Mouse (Mus musculus): ENCODE results near the gene Kcnj15. TPM values are rescaled to one million over a fixed set of nuclear protein-coding genes. Genes with fewer than 3 reads are reported as not detected.
A peak's percentile ranks its signal among the peaks of the same experiment; 100 is the strongest.

The Kcnj15 gene
- polyA plus RNA-seq, 1 experiment from 2014 or later: 0.06 TPM

DNA sequence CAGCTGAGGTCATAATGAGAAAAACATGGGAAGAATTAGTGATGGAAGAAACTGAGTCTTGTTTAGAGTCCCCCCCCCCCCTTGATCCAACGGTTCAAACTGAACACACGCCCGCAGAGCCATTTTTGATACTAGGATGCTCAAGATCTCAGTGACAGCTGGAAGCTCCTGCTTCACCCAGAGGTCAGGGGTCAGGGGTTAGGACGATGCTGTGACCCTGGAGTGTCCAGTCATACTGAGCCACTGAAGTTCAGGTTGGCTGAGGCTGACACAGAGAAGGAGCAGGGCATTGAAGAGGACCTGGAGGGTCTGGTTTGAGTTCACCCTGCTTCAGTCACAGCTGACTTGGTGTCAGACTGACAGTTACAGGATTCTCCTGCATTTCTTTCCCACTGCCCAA lies 4.4 kb downstream of the Kcnj15 start:
- H3K4me2 ChIP-seq (ENCODE audit: low read length): no peak overlapping the region
- DNase-seq (ENCODE audit: low spot score) (no peak), ATAC-seq (no peak)
- H3K36me3 ChIP-seq (ENCODE audit: control insufficient read depth, insufficient read depth, low read length): no peaks in the 10 kb centered on the region
- WGBS: 84% methylated on average over 4 of the region's 4 CpGs
- no peak overlapping the region for H3K27ac ChIP-seq (ENCODE audit: low read depth, low read length)
- no peaks in the 10 kb centered on the region for H3K27me3 ChIP-seq (replicated peaks; ENCODE audit: control insufficient read depth, insufficient read depth, low read length)
- no peaks in the 10 kb centered on the region for H3K4me1 ChIP-seq (ENCODE audit: control insufficient read depth, insufficient read depth, low read length)
- no peak overlapping the region for H3K4me3 ChIP-seq (ENCODE audit: low read depth, low read length)
- H3K9ac ChIP-seq (ENCODE audit: low read length): no peak overlapping the region
- H3K9me3 ChIP-seq (replicated peaks; ENCODE audit: control insufficient read depth, low read length): no peaks in the 10 kb centered on the region

GRCm38 (mm10) chr16:95262706-95263363 lies 5.5 kb downstream of the Kcnj15 start:
- Histone ChIP-seq H3K4me1 (ENCODE audit: control insufficient read depth, insufficient read depth, low read length) (no peaks in the 10 kb centered on the region), H3K36me3 (ENCODE audit: control insufficient read depth, insufficient read depth, low read length) (no peaks in the 10 kb centered on the region), H3K27ac (ENCODE audit: low read depth, low read length) (no peak overlapping the region), H3K4me2 (ENCODE audit: low read length) (no peak overlapping the region), H3K4me3 (ENCODE audit: low read depth, low read length) (no peak overlapping the region), H3K27me3 (replicated peaks; ENCODE audit: control insufficient read depth, insufficient read depth, low read length) (no peaks in the 10 kb centered on the region), H3K9ac (ENCODE audit: low read length) (no peak overlapping the region), H3K9me3 (replicated peaks; ENCODE audit: control insufficient read depth, low read length) (no peaks in the 10 kb centered on the region)
- no peak for DNase-seq (ENCODE audit: low spot score)
- ATAC-seq: no peak
- 89% methylated on average over 15 of the region's 15 CpGs for WGBS

- 79% methylated on average over 5 of the region's 5 CpGs for WGBS
Measured at GRCm38 (mm10) chr16:95264324-95264723, 7.0 kb downstream of the Kcnj15 start.

GRCm38 (mm10) chr16:95267481-95268183 lies 10.3 kb downstream of the Kcnj15 start:
- Histone ChIP-seq H3K9ac (ENCODE audit: low read length) (no peak overlapping the region), H3K36me3 (ENCODE audit: control insufficient read depth, insufficient read depth, low read length) (no peaks in the 10 kb centered on the region), H3K4me1 (ENCODE audit: control insufficient read depth, insufficient read depth, low read length) (no peaks in the 10 kb centered on the region), H3K4me3 (ENCODE audit: low read depth, low read length) (no peak overlapping the region), H3K4me2 (ENCODE audit: low read length) (no peak overlapping the region), H3K9me3 (replicated peaks; ENCODE audit: control insufficient read depth, low read length) (no peaks in the 10 kb centered on the region), H3K27me3 (replicated peaks; ENCODE audit: control insufficient read depth, insufficient read depth, low read length) (no peaks in the 10 kb centered on the region), H3K27ac (ENCODE audit: low read depth, low read length) (no peak overlapping the region)
- DNase-seq (ENCODE audit: low spot score) (no peak), ATAC-seq (no peak)
- WGBS: 65% methylated on average over 11 of the region's 11 CpGs

More at GRCm38 (mm10) chr16:95264324-95264723, 7.0 kb downstream of the Kcnj15 start:
- no peak overlapping the region for H3K4me2 ChIP-seq (ENCODE audit: low read length)
- H3K9me3 ChIP-seq (replicated peaks; ENCODE audit: control insufficient read depth, low read length): no peaks in the 10 kb centered on the region
- no peak overlapping the region for H3K9ac ChIP-seq (ENCODE audit: low read length)
- H3K36me3 ChIP-seq (ENCODE audit: control insufficient read depth, insufficient read depth, low read length): no peaks in the 10 kb centered on the region
- H3K4me3 ChIP-seq (ENCODE audit: low read depth, low read length): no peak overlapping the region
- H3K27me3 ChIP-seq (replicated peaks; ENCODE audit: control insufficient read depth, insufficient read depth, low read length): no peaks in the 10 kb centered on the region
- no peak overlapping the region for H3K27ac ChIP-seq (ENCODE audit: low read depth, low read length)
- no peaks in the 10 kb centered on the region for H3K4me1 ChIP-seq (ENCODE audit: control insufficient read depth, insufficient read depth, low read length)
- no peak for ATAC-seq
- DNase-seq (ENCODE audit: low spot score): no peak

GRCm38 (mm10) chr16:95269610-95270009 lies 12.3 kb downstream of the Kcnj15 start:
- ATAC-seq (no peak), DNase-seq (ENCODE audit: low spot score) (no peak)
- 76% methylated on average over 6 of the region's 6 CpGs for WGBS
- no peak overlapping the region for H3K27ac ChIP-seq (ENCODE audit: low read depth, low read length)
- no peaks in the 10 kb centered on the region for H3K9me3 ChIP-seq (replicated peaks; ENCODE audit: control insufficient read depth, low read length)
- H3K4me3 ChIP-seq (ENCODE audit: low read depth, low read length): no peak overlapping the region
- no peak overlapping the region for H3K4me2 ChIP-seq (ENCODE audit: low read length)
- H3K9ac ChIP-seq (ENCODE audit: low read length): no peak overlapping the region
- no peaks in the 10 kb centered on the region for H3K4me1 ChIP-seq (ENCODE audit: control insufficient read depth, insufficient read depth, low read length)
- no peaks in the 10 kb centered on the region for H3K27me3 ChIP-seq (replicated peaks; ENCODE audit: control insufficient read depth, insufficient read depth, low read length)
- no peaks in the 10 kb centered on the region for H3K36me3 ChIP-seq (ENCODE audit: control insufficient read depth, insufficient read depth, low read length)

DNA sequence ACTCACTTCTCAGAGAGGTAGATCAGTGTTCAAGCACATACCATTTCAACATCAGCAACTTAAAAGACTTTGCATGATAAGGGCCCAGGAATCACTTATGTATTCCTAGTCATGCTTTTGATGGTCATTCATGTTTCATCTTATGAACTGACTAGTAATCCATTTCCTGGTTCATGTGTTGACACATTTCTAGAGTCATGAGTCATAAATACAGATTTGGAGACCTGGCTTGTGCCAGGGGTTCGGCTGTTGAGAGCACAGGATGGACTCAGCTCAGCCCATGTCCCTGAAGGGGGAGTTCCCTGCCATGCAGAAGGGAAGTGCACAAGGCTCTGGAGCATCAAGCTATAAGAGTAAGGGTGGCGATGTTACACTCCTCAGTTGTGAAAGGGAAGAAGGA lies 15.7 kb downstream of the Kcnj15 start:
- DNase-seq (ENCODE audit: low spot score) (no peak), ATAC-seq (no peak)
- Histone ChIP-seq H3K4me1 (ENCODE audit: control insufficient read depth, insufficient read depth, low read length) (no peaks in the 10 kb centered on the region), H3K27ac (ENCODE audit: low read depth, low read length) (no peak overlapping the region), H3K27me3 (replicated peaks; ENCODE audit: control insufficient read depth, insufficient read depth, low read length) (no peaks in the 10 kb centered on the region), H3K4me2 (ENCODE audit: low read length) (no peak overlapping the region), H3K36me3 (ENCODE audit: control insufficient read depth, insufficient read depth, low read length) (no peaks in the 10 kb centered on the region), H3K9me3 (replicated peaks; ENCODE audit: control insufficient read depth, low read length) (no peaks in the 10 kb centered on the region), H3K4me3 (ENCODE audit: low read depth, low read length) (no peak overlapping the region), H3K9ac (ENCODE audit: low read length) (no peak overlapping the region)
- 91% methylated on average over 2 of the region's 2 CpGs for WGBS

DNA sequence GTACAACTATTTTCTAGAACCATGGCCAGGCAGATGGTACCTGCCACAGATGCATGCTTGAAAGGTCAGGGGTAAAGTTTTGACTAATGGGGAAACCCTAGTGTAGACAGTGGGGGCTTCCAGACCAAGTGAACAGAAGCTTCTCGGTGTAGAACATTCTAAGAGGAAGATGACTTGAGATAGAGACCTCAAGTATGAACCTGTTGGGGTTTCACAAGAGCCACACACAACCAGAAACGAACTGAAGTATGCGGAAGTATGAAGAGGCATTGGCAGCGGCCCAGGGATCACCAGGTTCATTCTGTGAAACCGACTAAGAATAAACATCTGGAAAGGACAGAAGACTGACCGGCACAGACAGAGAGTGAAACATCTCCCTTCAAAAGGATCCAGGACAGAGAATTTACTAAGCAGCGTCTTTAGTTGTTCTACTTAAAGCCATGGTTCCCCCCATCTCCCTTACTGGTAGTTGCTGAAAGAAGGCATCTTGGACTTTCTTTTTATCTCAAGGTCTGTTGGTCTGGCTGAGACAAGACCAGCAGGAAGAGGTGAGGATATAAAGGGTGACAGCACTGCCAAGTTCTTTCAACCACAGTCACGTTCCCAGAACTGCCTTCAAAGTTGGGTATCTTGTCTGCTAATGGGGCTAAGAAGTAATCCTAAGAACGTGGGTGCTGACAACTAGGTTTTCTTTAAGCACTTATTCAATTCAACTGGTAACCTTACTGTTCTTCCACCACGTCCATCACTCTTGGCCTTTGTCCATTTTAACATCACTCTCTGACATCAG lies 18.6 kb downstream of the Kcnj15 start:
- H3K4me1 ChIP-seq (ENCODE audit: control insufficient read depth, insufficient read depth, low read length): no peaks in the 10 kb centered on the region
- no peak overlapping the region for H3K4me2 ChIP-seq (ENCODE audit: low read length)
- no peaks in the 10 kb centered on the region for H3K27me3 ChIP-seq (replicated peaks; ENCODE audit: control insufficient read depth, insufficient read depth, low read length)
- H3K27ac ChIP-seq (ENCODE audit: low read depth, low read length): no peak overlapping the region
- DNase-seq (ENCODE audit: low spot score) (no peak), ATAC-seq (no peak)
- H3K36me3 ChIP-seq (ENCODE audit: control insufficient read depth, insufficient read depth, low read length): no peaks in the 10 kb centered on the region
- H3K9ac ChIP-seq (ENCODE audit: low read length): no peak overlapping the region
- 89% methylated on average over 10 of the region's 10 CpGs for WGBS
- H3K4me3 ChIP-seq (ENCODE audit: low read depth, low read length): no peak overlapping the region
- H3K9me3 ChIP-seq (replicated peaks; ENCODE audit: control insufficient read depth, low read length): no peaks in the 10 kb centered on the region

- peak; percentile 51 for DNase-seq (ENCODE audit: low spot score)
- no peak overlapping the region for H3K27ac ChIP-seq (ENCODE audit: low read depth, low read length)
- 75% methylated on average over 3 of the region's 3 CpGs for WGBS
- no peaks in the 10 kb centered on the region for H3K36me3 ChIP-seq (ENCODE audit: control insufficient read depth, insufficient read depth, low read length)
- ATAC-seq: no peak
- H3K4me1 ChIP-seq (ENCODE audit: control insufficient read depth, insufficient read depth, low read length): no peaks in the 10 kb centered on the region
- no peak overlapping the region for H3K4me3 ChIP-seq (ENCODE audit: low read depth, low read length)
- H3K9ac ChIP-seq (ENCODE audit: low read length): no peak overlapping the region
- H3K27me3 ChIP-seq (replicated peaks; ENCODE audit: control insufficient read depth, insufficient read depth, low read length): no peaks in the 10 kb centered on the region
- no peaks in the 10 kb centered on the region for H3K9me3 ChIP-seq (replicated peaks; ENCODE audit: control insufficient read depth, low read length)
- no peak overlapping the region for H3K4me2 ChIP-seq (ENCODE audit: low read length)
Measured at GRCm38 (mm10) chr16:95279015-95279414, 21.7 kb downstream of the Kcnj15 start.

GRCm38 (mm10) chr16:95280338-95280737 lies 23.0 kb downstream of the Kcnj15 start:
- ATAC-seq: no peak
- H3K9me3 ChIP-seq (replicated peaks; ENCODE audit: control insufficient read depth, low read length): no peaks in the 10 kb centered on the region
- H3K27me3 ChIP-seq (replicated peaks; ENCODE audit: control insufficient read depth, insufficient read depth, low read length): no peaks in the 10 kb centered on the region
- H3K9ac ChIP-seq (ENCODE audit: low read length): no peak overlapping the region
- H3K36me3 ChIP-seq (ENCODE audit: control insufficient read depth, insufficient read depth, low read length): no peaks in the 10 kb centered on the region
- DNase-seq (ENCODE audit: low spot score): no peak
- H3K4me1 ChIP-seq (ENCODE audit: control insufficient read depth, insufficient read depth, low read length): no peaks in the 10 kb centered on the region
- no peak overlapping the region for H3K4me3 ChIP-seq (ENCODE audit: low read depth, low read length)
- no peak overlapping the region for H3K4me2 ChIP-seq (ENCODE audit: low read length)
- no peak overlapping the region for H3K27ac ChIP-seq (ENCODE audit: low read depth, low read length)
- WGBS: 93% methylated on average over 3 of the region's 3 CpGs
